ENCODE assay signal across 26 mouse cellular contexts in genomic region chr13:41474365-41474764, GRCm38 (mm10).
"Had no signal": no experiment of that assay in that cellular context is flagged by ENCODE, and none has a peak within 500 bp of the region (broad histone marks: within the 10 kb centered on the region; RNA-seq: fewer than 3 reads in every experiment).

No protein-coding gene starts in this region.

- H3K27ac ChIP-seq: limb, embryonic 10.5 days; limb, embryonic 12.5 days; limb, embryonic 13.5 days; limb, embryonic 15.5 days; liver, embryonic 12.5 days; liver, embryonic 13.5 days; liver, embryonic 14.5 days; liver, embryonic 15.5 days; lung, embryonic 15.5 days; macrophage; midbrain, embryonic 10.5 days; midbrain, embryonic 12.5 days; midbrain, embryonic 13.5 days; midbrain, embryonic 15.5 days had no signal

- H3K36me3 ChIP-seq: limb, embryonic 10.5 days; limb, embryonic 12.5 days; limb, embryonic 13.5 days; limb, embryonic 15.5 days; liver, embryonic 12.5 days; liver, embryonic 13.5 days; liver, embryonic 15.5 days; lung, embryonic 15.5 days; midbrain, embryonic 10.5 days; midbrain, embryonic 12.5 days; midbrain, embryonic 13.5 days; midbrain, embryonic 15.5 days had no signal

- H3K9me3 ChIP-seq: limb, embryonic 10.5 days; limb, embryonic 12.5 days; limb, embryonic 13.5 days; limb, embryonic 15.5 days; liver, embryonic 12.5 days; liver, embryonic 13.5 days; liver, embryonic 15.5 days; lung, embryonic 15.5 days; midbrain, embryonic 10.5 days; midbrain, embryonic 12.5 days; midbrain, embryonic 13.5 days; midbrain, embryonic 15.5 days had no signal

- H3K4me3 ChIP-seq: limb, embryonic 10.5 days; limb, embryonic 12.5 days; limb, embryonic 13.5 days; limb, embryonic 15.5 days; liver, embryonic 12.5 days; liver, embryonic 13.5 days; liver, embryonic 15.5 days; lung, embryonic 15.5 days; midbrain, embryonic 10.5 days; midbrain, embryonic 12.5 days; midbrain, embryonic 13.5 days; midbrain, embryonic 15.5 days; myocyte had no signal

- H3K27me3 ChIP-seq: limb, embryonic 12.5 days; limb, embryonic 13.5 days; limb, embryonic 15.5 days; liver, embryonic 12.5 days; liver, embryonic 13.5 days; liver, embryonic 15.5 days; lung, embryonic 15.5 days; midbrain, embryonic 12.5 days; midbrain, embryonic 13.5 days; midbrain, embryonic 15.5 days had no signal

- DNase-seq: left cerebral cortex, postnatal 4 days; liver; liver, embryonic 13.5 days; liver, postnatal 0 days; lung, adult 18-20 months; lung, adult 2 months; lung, embryonic 14.5 days; lung, postnatal 10 days; lung, postnatal 14 days; lung, postnatal 36 days; lung, postnatal 4 days; midbrain, embryonic 14.5 days had no signal

- H3K4me1 ChIP-seq: limb, embryonic 10.5 days; limb, embryonic 15.5 days; liver, embryonic 12.5 days; liver, embryonic 13.5 days; liver, embryonic 15.5 days; lung, embryonic 15.5 days; midbrain, embryonic 13.5 days; midbrain, embryonic 15.5 days had no signal
